Mouse (Mus musculus) hindlimb bud, embryonic 11.5 days (tissue): ENCODE data around the gene Acsl5.

Source experiments
- DNase-seq: peaks from one replicate; pipeline ENCODE4 v3.0.0-alpha.2; 2012; ENCODE audit warnings: low read depth, low spot score; ENCODE audit errors: extremely low spot score

Acsl5 gene

DNA sequence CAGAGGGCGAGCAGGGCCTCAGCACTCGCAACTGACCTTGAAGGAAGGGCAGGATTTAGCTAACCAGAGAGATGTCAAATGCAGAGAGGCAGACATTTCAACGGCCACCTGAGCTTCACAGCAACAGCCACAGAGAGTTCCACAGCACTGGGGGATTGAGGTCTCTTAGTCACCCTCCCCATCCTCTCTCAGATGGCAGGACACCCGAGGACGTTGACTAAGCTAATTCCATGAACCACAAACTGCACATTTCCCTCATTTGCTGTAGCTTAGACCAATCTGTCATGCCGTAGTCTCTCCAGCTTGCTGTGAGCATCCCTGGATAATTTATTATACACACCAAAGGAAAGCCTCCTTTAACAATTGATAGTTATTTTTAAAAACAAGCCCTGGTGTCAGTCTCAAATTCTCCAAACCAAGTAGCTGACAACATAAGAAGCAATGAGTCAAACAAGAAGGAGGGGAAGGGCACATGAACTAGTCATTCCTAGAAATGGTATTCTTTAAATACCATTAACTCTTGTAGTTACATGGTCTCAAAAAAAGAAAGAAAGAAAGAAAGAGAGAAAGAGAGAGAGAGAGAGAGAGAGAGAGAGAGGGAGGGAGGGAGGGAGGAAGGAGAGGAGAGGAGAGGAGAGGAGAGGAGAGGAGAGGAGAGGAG, 11.8 kb upstream of the Acsl5 start:
- no peak for DNase-seq

GRCm38 (mm10) chr19:55241186-55241645, 10.5 kb upstream of the Acsl5 start, which contains the start of gene Gucy2g:
Gucy2g (minus strand) TSS chr19:55241236.
- DNase-seq, result no peak

GRCm38 (mm10) chr19:55244791-55245231, 6.9 kb upstream of the Acsl5 start:
- no peak for DNase-seq

DNA sequence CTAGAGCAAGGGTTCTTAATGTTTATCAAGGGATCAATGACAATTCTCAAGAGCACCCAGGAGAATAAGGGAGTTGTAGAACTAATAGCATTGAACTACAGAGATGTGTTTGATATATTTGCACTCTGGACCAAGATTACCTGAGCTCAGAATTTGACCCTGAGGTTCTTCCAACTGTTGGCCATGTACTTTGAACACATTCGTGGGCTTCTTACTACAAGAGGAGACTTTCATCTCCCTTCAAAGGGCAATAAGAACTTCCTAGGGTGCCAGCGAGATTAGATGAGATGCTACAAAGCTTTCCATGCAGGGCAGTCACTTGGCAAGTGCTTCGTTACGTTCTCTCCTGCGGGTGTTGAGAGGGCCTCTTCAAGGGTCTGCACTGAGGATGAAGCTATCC, 4.2 kb upstream of the Acsl5 start:
- DNase-seq, result no peak

DNA sequence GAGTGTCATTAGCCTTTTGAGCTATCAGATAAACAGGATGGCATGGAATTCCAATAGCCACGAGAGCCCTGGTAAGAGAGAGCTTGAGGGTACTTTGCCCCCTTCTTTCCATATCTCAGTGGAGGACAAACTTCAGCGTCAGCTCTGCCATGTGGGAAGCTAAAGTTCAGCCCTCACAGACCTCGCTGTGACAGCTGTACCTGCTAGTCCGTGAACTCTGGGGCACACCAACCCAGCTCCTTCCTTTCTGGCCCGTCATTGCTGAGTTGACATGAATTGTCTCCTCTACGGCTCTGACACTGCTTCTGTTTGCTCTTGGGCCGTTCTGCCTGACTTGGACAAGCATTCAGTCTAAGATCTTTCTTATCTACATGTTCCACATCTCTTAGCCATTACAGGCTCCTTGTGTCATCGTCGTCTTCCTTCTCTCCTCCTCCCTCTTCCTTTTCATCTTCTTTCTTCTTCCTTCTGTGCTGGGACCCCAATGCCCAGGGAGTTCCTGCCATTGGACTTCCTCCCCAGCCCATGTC, 3.7 kb upstream of the Acsl5 start:
- no peak for DNase-seq

DNA sequence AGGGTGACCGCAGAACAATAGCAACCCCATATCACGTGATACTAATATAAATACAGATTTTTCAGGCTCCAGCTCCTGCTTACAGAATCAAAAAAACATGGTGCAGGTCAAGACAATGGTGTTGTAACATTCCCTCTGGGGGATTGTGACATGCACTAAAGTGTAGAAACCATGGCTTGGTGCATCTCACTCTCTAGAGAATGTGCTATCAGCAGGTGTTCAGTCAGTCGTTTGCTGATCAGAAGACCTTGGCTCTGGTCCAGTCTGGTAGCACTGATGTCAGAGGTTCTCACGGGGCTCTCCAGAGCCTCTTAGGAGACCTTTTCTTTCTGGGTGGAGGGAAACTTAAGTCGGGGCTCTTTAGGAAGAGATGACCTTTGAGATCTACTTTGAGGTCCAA, 1.3 kb upstream of the Acsl5 start:
- DNase-seq, result no peak

- DNase-seq, result no peak
Observed at GRCm38 (mm10) chr19:55253239-55253569, 1.5 kb downstream of the Acsl5 start.

- no peak for DNase-seq
Observed at GRCm38 (mm10) chr19:55253570-55254441, 2.1 kb downstream of the Acsl5 start.

DNA sequence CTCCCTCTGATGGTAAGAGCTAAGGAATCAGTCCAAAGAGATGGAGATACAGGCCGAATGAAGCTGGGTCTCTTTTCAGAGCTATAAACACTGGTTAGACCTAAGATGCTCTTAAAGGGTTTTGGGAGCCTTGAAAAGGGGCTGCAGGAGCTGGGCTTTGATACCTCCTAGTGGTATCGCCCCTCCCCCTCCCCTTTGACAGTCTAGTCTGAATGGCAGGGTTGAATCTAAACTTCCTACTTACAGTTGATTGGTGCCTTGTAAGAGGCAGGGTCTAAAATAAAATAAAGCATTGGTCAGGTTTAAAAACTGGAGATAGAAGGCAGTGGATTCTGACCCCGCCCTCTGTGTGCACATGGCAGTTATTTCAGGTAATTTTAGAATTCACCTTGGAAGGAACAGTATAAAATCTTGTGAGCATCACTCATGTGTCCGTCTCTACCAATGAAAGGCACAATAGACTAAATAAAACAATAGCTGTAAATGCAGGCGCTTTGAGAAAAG, 2.8 kb downstream of the Acsl5 start:
- no peak for DNase-seq

- no peak for DNase-seq
Observed at GRCm38 (mm10) chr19:55256156-55256555, 4.4 kb downstream of the Acsl5 start.

GRCm38 (mm10) chr19:55257656-55258375, 6.1 kb downstream of the Acsl5 start:
- no peak for DNase-seq

DNA sequence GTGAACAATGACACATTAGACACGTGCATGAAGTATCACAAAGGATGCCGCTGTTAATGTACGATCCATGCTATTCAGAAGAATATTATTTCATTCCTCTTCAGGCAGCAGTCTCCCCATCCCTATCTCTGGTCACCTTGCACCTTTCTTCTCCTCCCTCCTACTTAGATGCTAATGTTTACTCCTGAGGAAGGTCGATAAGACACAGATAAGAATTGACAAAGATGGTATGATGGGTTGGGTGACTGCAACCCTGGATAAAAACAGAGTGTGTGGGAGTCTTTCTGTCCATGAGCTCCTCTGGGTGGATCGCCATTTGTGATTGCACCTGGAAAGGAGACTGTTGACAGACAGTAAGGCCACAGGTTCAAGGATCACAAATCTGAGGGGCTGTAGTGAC, 6.8 kb downstream of the Acsl5 start:
- no peak for DNase-seq

- DNase-seq, result no peak
Observed at GRCm38 (mm10) chr19:55260389-55261184, 8.8 kb downstream of the Acsl5 start.

DNA sequence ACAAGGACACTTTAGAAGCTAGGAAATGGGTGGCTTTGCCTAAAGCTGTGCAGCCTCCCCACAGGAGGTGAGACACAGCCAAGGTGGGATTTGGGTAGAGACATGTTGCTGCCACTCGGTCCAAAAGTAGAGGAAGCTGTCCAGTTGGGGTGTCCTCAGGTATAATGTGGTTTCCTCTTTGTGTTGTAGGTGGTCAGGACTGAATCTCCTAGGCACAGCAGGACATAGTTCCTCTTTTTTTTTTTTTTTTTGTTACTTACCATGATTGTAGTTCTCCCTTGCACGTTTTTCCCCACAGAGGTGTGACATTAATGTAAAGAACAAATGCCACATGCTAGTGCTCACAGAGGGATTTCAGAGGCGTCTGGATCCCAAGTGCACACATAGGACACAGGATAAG, 13.5 kb downstream of the Acsl5 start:
- DNase-seq, result no peak

- no peak for DNase-seq
Observed at GRCm38 (mm10) chr19:55266786-55267185, 15.0 kb downstream of the Acsl5 start.

- no peak for DNase-seq
Observed at GRCm38 (mm10) chr19:55268150-55268549, 16.4 kb downstream of the Acsl5 start.

DNA sequence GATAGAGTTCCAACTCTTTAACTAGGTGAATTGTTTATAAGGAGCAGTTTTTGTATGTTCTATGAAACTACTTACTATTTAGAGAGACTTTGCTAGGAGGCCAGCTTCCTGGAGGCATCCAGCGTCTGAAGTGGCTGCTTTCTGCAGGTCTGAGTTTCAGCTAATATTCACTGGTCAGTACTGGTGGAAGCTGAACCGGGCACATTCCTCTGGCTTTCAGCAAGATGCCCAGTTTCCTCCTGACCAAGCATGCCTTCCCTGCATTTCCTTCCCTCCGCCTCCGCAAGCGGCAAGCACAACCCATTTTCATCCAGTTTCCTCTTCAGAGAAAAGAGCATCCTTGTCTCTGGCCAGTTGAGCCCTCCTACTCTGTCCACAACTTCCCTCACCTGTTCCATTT, 17.3 kb downstream of the Acsl5 start:
- DNase-seq, result no peak

DNA sequence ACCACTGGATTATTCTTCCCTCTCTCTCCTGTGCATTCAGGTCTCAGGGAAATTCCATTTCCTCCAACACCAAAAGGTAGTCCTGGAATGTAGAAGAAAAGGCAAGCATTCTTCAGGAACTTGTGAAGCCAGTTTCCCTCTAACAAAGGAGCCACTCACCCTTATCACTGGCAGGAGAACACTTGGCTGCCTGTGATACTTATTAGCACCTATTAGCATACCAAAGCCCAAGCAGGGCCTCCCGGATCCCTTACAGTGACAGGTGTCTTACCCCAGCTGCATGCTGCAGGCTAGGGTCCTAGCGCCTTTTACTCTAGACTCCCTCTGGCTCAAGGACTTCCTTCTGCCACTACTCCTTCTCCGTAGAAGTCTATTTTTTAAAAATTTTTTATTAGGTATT, 19.7 kb downstream of the Acsl5 start:
- DNase-seq, result no peak

DNA sequence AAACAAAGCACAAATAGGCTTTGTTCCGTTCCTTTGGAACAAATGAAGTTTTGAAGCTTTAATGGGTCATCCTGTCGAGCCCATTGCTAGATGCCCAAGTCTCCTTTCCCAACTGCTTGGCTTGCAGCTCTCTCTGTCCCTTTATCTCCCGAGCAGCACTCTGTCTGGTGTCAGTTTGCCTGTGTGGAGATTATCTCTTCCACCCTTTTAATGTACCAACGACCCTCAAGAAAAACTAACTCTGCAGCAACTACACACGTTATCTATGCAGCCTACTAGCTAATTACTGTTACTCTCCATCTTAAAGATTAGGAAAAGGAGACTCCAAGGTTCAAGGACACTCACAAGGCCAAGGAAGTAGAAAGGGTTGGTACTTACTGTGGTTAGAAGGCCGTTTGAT, 21.6 kb downstream of the Acsl5 start:
- DNase-seq, result no peak

DNA sequence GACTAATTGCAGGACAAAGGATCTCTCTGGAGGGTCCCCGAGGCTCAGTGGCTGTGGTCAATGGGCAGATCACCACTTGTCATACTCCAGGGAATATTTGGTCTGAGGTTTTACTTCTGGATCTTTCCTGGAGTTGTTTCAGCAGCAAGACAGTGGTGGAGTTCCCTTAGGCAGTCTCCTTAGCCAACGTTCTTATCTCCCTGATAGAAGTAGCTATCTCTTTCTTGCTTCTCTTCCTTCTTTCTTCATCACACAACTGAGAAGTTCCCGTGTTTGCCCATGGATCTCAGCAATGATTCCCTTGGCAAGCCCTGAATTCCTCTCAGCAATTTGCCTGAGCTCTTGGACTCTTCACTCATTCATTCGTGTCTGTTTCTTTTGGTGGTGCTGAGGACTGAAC, 24.4 kb downstream of the Acsl5 start:
- DNase-seq, result no peak
